Mouse (Mus musculus) G1E (cell line): Measurements from ENCODE around the gene Rcsd1.

Experiments used
- CTCF ChIP-seq: IDR thresholded peaks from 2 replicates; pipeline ENCODE4 v1.5.1; 2012; ENCODE audit warnings: low read depth, low read length, inconsistent platforms, mixed read lengths
- POLR2AphosphoS5 ChIP-seq: IDR thresholded peaks from 2 replicates; pipeline ENCODE4 v1.6.1; 2012; ENCODE audit warnings: low read depth, low read length, inconsistent platforms; ENCODE audit not compliant: insufficient replicate concordance

DNA sequence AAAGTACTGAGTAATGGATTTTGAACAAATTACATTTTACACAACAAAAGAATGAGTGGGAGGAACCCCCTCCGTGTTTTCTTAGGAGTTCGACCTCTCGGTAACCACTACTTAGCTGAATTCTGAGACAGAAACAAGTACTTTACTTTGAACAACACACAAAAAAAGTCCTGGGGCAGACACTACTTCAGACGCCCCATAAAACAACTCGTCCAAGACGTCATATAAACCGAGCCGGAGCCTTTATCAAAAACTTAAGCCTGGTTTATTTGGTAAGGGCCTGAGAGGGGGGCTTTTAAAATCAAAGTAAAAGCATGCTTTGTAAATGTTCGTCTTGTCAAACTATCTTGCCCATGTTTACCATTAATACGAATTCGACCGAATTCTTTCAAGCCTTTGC, 76.2 kb downstream of the Rcsd1 start:
- TF ChIP-seq CTCF (no peak), POLR2AphosphoS5 (no peak)
